ENCODE assay signal across 20 mouse cellular contexts in genomic region chr9:113634986-113635385, GRCm38 (mm10).
DNase-seq lines count a peak whose midpoint lies in the region; ATAC-seq lines count a peak whose summit lies in the region.
"Had no signal": no experiment of that assay in that cellular context is flagged by ENCODE, and none has a peak within 500 bp of the region (broad histone marks: within the 10 kb centered on the region; RNA-seq: fewer than 3 reads in every experiment).

No protein-coding gene starts in this region.

- H3K4me1 ChIP-seq in heart, embryonic 13.5 days: peaks cover 21% of the 10 kb centered on the region
- no peaks in the 10 kb centered on the region for H3K4me1 ChIP-seq in kidney, embryonic 16.5 days (ENCODE audit: insufficient read depth, low read length)
- H3K4me1 ChIP-seq in kidney, embryonic 14.5 days (ENCODE audit: control insufficient read depth, insufficient read depth, low read length): no peaks in the 10 kb centered on the region
- H3K4me1 ChIP-seq in embryonic facial prominence, embryonic 14.5 days (ENCODE audit: control insufficient read depth, insufficient read depth, low read length): no peaks in the 10 kb centered on the region
- H3K4me1 ChIP-seq: hindbrain, embryonic 10.5 days; neural tube, embryonic 12.5 days had no signal

- H3K9me3 ChIP-seq in heart, embryonic 13.5 days: 0 out of 2 replicates have a peak, but pooled peaks cover 11% of the 10 kb centered on the region
- peaks cover 8% of the 10 kb centered on the region; the same call in 1 of the 2 replicates for H3K9me3 ChIP-seq in kidney, embryonic 16.5 days (ENCODE audit: low read length)
- H3K9me3 ChIP-seq in kidney, embryonic 14.5 days (ENCODE audit: control insufficient read depth, low read length): 0 out of 2 replicates have a peak, but pooled peaks cover 3% of the 10 kb centered on the region
- peaks cover 7% of the 10 kb centered on the region; the same call in 1 of the 2 replicates for H3K9me3 ChIP-seq in embryonic facial prominence, embryonic 14.5 days (ENCODE audit: control insufficient read depth, low read length)
- H3K9me3 ChIP-seq: hindbrain, embryonic 10.5 days had no signal

- no peak overlapping the region for H3K4me3 ChIP-seq in heart, embryonic 13.5 days
- H3K4me3 ChIP-seq in kidney, embryonic 16.5 days (ENCODE audit: low read length): no peak overlapping the region
- no peak overlapping the region for H3K4me3 ChIP-seq in kidney, embryonic 14.5 days (ENCODE audit: low read length)
- no peak overlapping the region for H3K4me3 ChIP-seq in embryonic facial prominence, embryonic 14.5 days (ENCODE audit: low read depth, low read length)
- H3K4me3 ChIP-seq: embryonic facial prominence, embryonic 13.5 days; hindbrain, embryonic 10.5 days; left cerebral cortex, adult 2 months; neural tube, embryonic 12.5 days had no signal

- ATAC-seq in heart, embryonic 13.5 days (ENCODE audit: extremely low read depth, insufficient number of reproducible peaks, low FRiP score, low TSS enrichment): no peak
- 0 out of 2 replicates have a peak, but pooled peaks have one; percentile 46 for ATAC-seq in kidney, embryonic 16.5 days (ENCODE audit: low FRiP score, low TSS enrichment)
- ATAC-seq in kidney, embryonic 14.5 days (ENCODE audit: low FRiP score, low TSS enrichment): no peak
- ATAC-seq in embryonic facial prominence, embryonic 14.5 days (ENCODE audit: low read depth): no peak
- ATAC-seq: intestine, postnatal 0 days had no signal

- H3K27me3 ChIP-seq in heart, embryonic 13.5 days (replicated peaks): no peaks in the 10 kb centered on the region
- H3K27me3 ChIP-seq in kidney, embryonic 16.5 days (ENCODE audit: insufficient read depth, low read length): no peaks in the 10 kb centered on the region
- H3K27me3 ChIP-seq in kidney, embryonic 14.5 days (ENCODE audit: control insufficient read depth, insufficient read depth, low read length): no peaks in the 10 kb centered on the region
- no peaks in the 10 kb centered on the region for H3K27me3 ChIP-seq in embryonic facial prominence, embryonic 14.5 days (replicated peaks; ENCODE audit: control insufficient read depth, insufficient read depth, low read length)
- H3K27me3 ChIP-seq: neural tube, embryonic 12.5 days had no signal

- H3K9ac ChIP-seq in heart, embryonic 13.5 days: 0 out of 2 replicates have a peak overlapping the region, but pooled peaks have one; percentile 40
- H3K9ac ChIP-seq in kidney, embryonic 16.5 days (replicated peaks; ENCODE audit: low read length): no peak overlapping the region
- H3K9ac ChIP-seq in kidney, embryonic 14.5 days (ENCODE audit: low read depth, low read length): no peak overlapping the region
- no peak overlapping the region for H3K9ac ChIP-seq in embryonic facial prominence, embryonic 14.5 days (ENCODE audit: low read depth, low read length)
- H3K9ac ChIP-seq: embryonic facial prominence, embryonic 13.5 days; neural tube, embryonic 12.5 days had no signal

- peak overlapping the region; percentile 47 for H3K4me2 ChIP-seq in heart, embryonic 13.5 days
- H3K4me2 ChIP-seq in kidney, embryonic 16.5 days (replicated peaks; ENCODE audit: low read depth, low read length): no peak overlapping the region
- H3K4me2 ChIP-seq in kidney, embryonic 14.5 days (replicated peaks; ENCODE audit: low read depth, low read length): no peak overlapping the region
- no peak overlapping the region for H3K4me2 ChIP-seq in embryonic facial prominence, embryonic 14.5 days (ENCODE audit: low read depth, low read length)
- H3K4me2 ChIP-seq: embryonic facial prominence, embryonic 13.5 days; neural tube, embryonic 12.5 days had no signal

- H3K36me3 ChIP-seq in heart, embryonic 13.5 days: no peaks in the 10 kb centered on the region
- H3K36me3 ChIP-seq in kidney, embryonic 16.5 days (ENCODE audit: insufficient read depth, low read length): no peaks in the 10 kb centered on the region
- H3K36me3 ChIP-seq in kidney, embryonic 14.5 days (ENCODE audit: control insufficient read depth, insufficient read depth, low read length): no peaks in the 10 kb centered on the region
- H3K36me3 ChIP-seq in embryonic facial prominence, embryonic 14.5 days (ENCODE audit: control insufficient read depth, insufficient read depth, low read length): no peaks in the 10 kb centered on the region
- H3K36me3 ChIP-seq: embryonic facial prominence, embryonic 13.5 days; hindbrain, embryonic 10.5 days; neural tube, embryonic 12.5 days had no signal

- WGBS in heart, embryonic 13.5 days: 37% methylated on average over 7 of the region's 7 CpGs
- WGBS in kidney, embryonic 16.5 days: 27% methylated on average over 7 of the region's 7 CpGs
- 41% methylated on average over 7 of the region's 7 CpGs for WGBS in kidney, embryonic 14.5 days
- 18% methylated on average over 7 of the region's 7 CpGs for WGBS in embryonic facial prominence, embryonic 14.5 days

- no peak overlapping the region for H3K27ac ChIP-seq in heart, embryonic 13.5 days (replicated peaks)
- no peak overlapping the region for H3K27ac ChIP-seq in kidney, embryonic 16.5 days (ENCODE audit: low read length)
- no peak overlapping the region for H3K27ac ChIP-seq in kidney, embryonic 14.5 days (ENCODE audit: low read depth, low read length)
- H3K27ac ChIP-seq in embryonic facial prominence, embryonic 14.5 days (replicated peaks; ENCODE audit: low read depth, low read length): no peak overlapping the region
- H3K27ac ChIP-seq: embryonic facial prominence, embryonic 13.5 days; hindbrain, embryonic 10.5 days; macrophage; neural tube, embryonic 12.5 days had no signal

- DNase-seq in embryo, embryonic 10.5 days (ENCODE audit: low spot score): peak; percentile 11
- DNase-seq in embryo, embryonic 10 days (ENCODE audit: low spot score): no peak
- DNase-seq in heart, adult 8-10 months (ENCODE audit: low spot score): no peak
- peak; percentile 53 for DNase-seq in embryonic facial prominence, embryonic 14.5 days (ENCODE audit: low spot score)
- no peak for DNase-seq in lung, postnatal 25 days (ENCODE audit: low spot score)
- DNase-seq: adrenal gland, postnatal 14 days; cerebellum, adult 9-11 months; gastrocnemius, postnatal 36 days; liver; lung, adult 18-20 months; thymus, postnatal 36 days had no signal

Comparison
In these comparisons a context has a peak if more than half of its experiments do, and no peak if none do; other contexts are left out.
1. DNase-seq: peak in embryo, embryonic 10.5 days (single experiment) and embryonic facial prominence, embryonic 14.5 days (single experiment); none in embryo, embryonic 10 days (single experiment), heart, adult 8-10 months (single experiment) and lung, postnatal 25 days (single experiment).